Mouse (Mus musculus): Measurements from ENCODE around the gene Slc44a3. TPM values are rescaled to one million over a fixed set of nuclear protein-coding genes. Genes with fewer than 3 reads are reported as not detected.

The Slc44a3 gene
- polyA plus RNA-seq, 1 experiment, result 0.20 TPM

GRCm38 (mm10) chr3:121577032-121577591, 44.9 kb upstream of the Slc44a3 start:
- no peaks in the 10 kb centered on the region for H3K79me3 ChIP-seq (ENCODE audit: low read depth)

GRCm38 (mm10) chr3:121576367-121576766, 44.2 kb upstream of the Slc44a3 start:
- H3K36me3 ChIP-seq (ENCODE audit: control insufficient read depth, insufficient read depth), result no peaks in the 10 kb centered on the region
- H3K27me3 ChIP-seq (ENCODE audit: control insufficient read depth, insufficient read depth, insufficient read length), result no peaks in the 10 kb centered on the region
- no peak overlapping the region for H3K4me3 ChIP-seq (ENCODE audit: insufficient read depth, poor library complexity, severe bottlenecking)
- H3ac ChIP-seq (ENCODE audit: control insufficient read depth, insufficient read length, low read depth), result no peak overlapping the region
- no peaks in the 10 kb centered on the region for H3K79me3 ChIP-seq (ENCODE audit: low read depth)
- H3K79me2 ChIP-seq (ENCODE audit: control insufficient read depth, insufficient read depth), result no peaks in the 10 kb centered on the region
- no peak for TF ChIP-seq CTCF (IDR thresholded peaks at IDR 0.05; ENCODE audit: control insufficient read depth, insufficient read depth, insufficient read length)
- no peak for TF ChIP-seq FOSL1 (IDR thresholded peaks at IDR 0.05; ENCODE audit: insufficient read depth, low read length, poor library complexity, severe bottlenecking)
- no peak for TF ChIP-seq USF1 (IDR thresholded peaks at IDR 0.05; ENCODE audit: low read depth)
- no peak for TF ChIP-seq CEBPB (IDR thresholded peaks at IDR 0.05; ENCODE audit: low read depth)
- no peak for TF ChIP-seq MYOG (IDR thresholded peaks at IDR 0.05; ENCODE audit: control insufficient read depth, extremely low read depth, insufficient read length)
- no peak for TF ChIP-seq MYOD1 (IDR thresholded peaks at IDR 0.05; ENCODE audit: control insufficient read depth, insufficient read length, low read depth)
- TF ChIP-seq MAX (IDR thresholded peaks at IDR 0.05), result no peak

More at GRCm38 (mm10) chr3:121577032-121577591, 44.9 kb upstream of the Slc44a3 start:
- Histone ChIP-seq H3ac (ENCODE audit: control insufficient read depth, insufficient read length, low read depth) (peak overlapping the region; percentile 49), H3K79me2 (ENCODE audit: control insufficient read depth, insufficient read depth) (no peaks in the 10 kb centered on the region), H3K36me3 (ENCODE audit: control insufficient read depth, insufficient read depth) (no peaks in the 10 kb centered on the region), H3K4me3 (ENCODE audit: insufficient read depth, poor library complexity, severe bottlenecking) (no peak overlapping the region), H3K27me3 (ENCODE audit: control insufficient read depth, insufficient read depth, insufficient read length) (no peaks in the 10 kb centered on the region)
- TF ChIP-seq USF1 (IDR thresholded peaks at IDR 0.05; ENCODE audit: low read depth), result peak; percentile 99
- no peak for TF ChIP-seq MYOG (IDR thresholded peaks at IDR 0.05; ENCODE audit: control insufficient read depth, extremely low read depth, insufficient read length)
- peak; percentile 92 for TF ChIP-seq MAX (IDR thresholded peaks at IDR 0.05)
- TF ChIP-seq CTCF (IDR thresholded peaks at IDR 0.05; ENCODE audit: control insufficient read depth, insufficient read depth, insufficient read length), result no peak
- peak; percentile 68 for TF ChIP-seq MYOD1 (IDR thresholded peaks at IDR 0.05; ENCODE audit: control insufficient read depth, insufficient read length, low read depth)
- TF ChIP-seq CEBPB (IDR thresholded peaks at IDR 0.05; ENCODE audit: low read depth), result no peak
- no peak for TF ChIP-seq FOSL1 (IDR thresholded peaks at IDR 0.05; ENCODE audit: insufficient read depth, low read length, poor library complexity, severe bottlenecking)

GRCm38 (mm10) chr3:121574386-121574785, 42.2 kb upstream of the Slc44a3 start:
- Histone ChIP-seq H3K79me3 (ENCODE audit: low read depth) (no peaks in the 10 kb centered on the region), H3K79me2 (ENCODE audit: control insufficient read depth, insufficient read depth) (no peaks in the 10 kb centered on the region), H3ac (ENCODE audit: control insufficient read depth, insufficient read length, low read depth) (peak overlapping the region; percentile 35), H3K4me3 (ENCODE audit: insufficient read depth, poor library complexity, severe bottlenecking) (no peak overlapping the region), H3K27me3 (ENCODE audit: control insufficient read depth, insufficient read depth, insufficient read length) (no peaks in the 10 kb centered on the region), H3K36me3 (ENCODE audit: control insufficient read depth, insufficient read depth) (no peaks in the 10 kb centered on the region)
- TF ChIP-seq USF1 (IDR thresholded peaks at IDR 0.05; ENCODE audit: low read depth), result no peak
- no peak for TF ChIP-seq CEBPB (IDR thresholded peaks at IDR 0.05; ENCODE audit: low read depth)
- TF ChIP-seq MAX (IDR thresholded peaks at IDR 0.05), result no peak
- no peak for TF ChIP-seq FOSL1 (IDR thresholded peaks at IDR 0.05; ENCODE audit: insufficient read depth, low read length, poor library complexity, severe bottlenecking)
- no peak for TF ChIP-seq CTCF (IDR thresholded peaks at IDR 0.05; ENCODE audit: control insufficient read depth, insufficient read depth, insufficient read length)
- no peak for TF ChIP-seq MYOD1 (IDR thresholded peaks at IDR 0.05; ENCODE audit: control insufficient read depth, insufficient read length, low read depth)
- no peak for TF ChIP-seq MYOG (IDR thresholded peaks at IDR 0.05; ENCODE audit: control insufficient read depth, extremely low read depth, insufficient read length)

GRCm38 (mm10) chr3:121573858-121574257, 41.7 kb upstream of the Slc44a3 start:
- no peaks in the 10 kb centered on the region for H3K79me3 ChIP-seq (ENCODE audit: low read depth)
- TF ChIP-seq MAX (IDR thresholded peaks at IDR 0.05) (peak; percentile 68), FOSL1 (IDR thresholded peaks at IDR 0.05; ENCODE audit: insufficient read depth, low read length, poor library complexity, severe bottlenecking) (peak; percentile 60), MYOD1 (IDR thresholded peaks at IDR 0.05; ENCODE audit: control insufficient read depth, insufficient read length, low read depth) (peak; percentile 62), CTCF (IDR thresholded peaks at IDR 0.05; ENCODE audit: control insufficient read depth, insufficient read depth, insufficient read length) (no peak)
- no peaks in the 10 kb centered on the region for H3K36me3 ChIP-seq (ENCODE audit: control insufficient read depth, insufficient read depth)
- H3ac ChIP-seq (ENCODE audit: control insufficient read depth, insufficient read length, low read depth), result no peak overlapping the region
- no peaks in the 10 kb centered on the region for H3K27me3 ChIP-seq (ENCODE audit: control insufficient read depth, insufficient read depth, insufficient read length)
- H3K79me2 ChIP-seq (ENCODE audit: control insufficient read depth, insufficient read depth), result no peaks in the 10 kb centered on the region
- no peak overlapping the region for H3K4me3 ChIP-seq (ENCODE audit: insufficient read depth, poor library complexity, severe bottlenecking)

- H3K79me3 ChIP-seq (ENCODE audit: low read depth), result no peaks in the 10 kb centered on the region
These were observed 39.3 kb upstream of the Slc44a3 start for GRCm38 (mm10) chr3:121571491-121571890.

More at GRCm38 (mm10) chr3:121571491-121571890, 39.3 kb upstream of the Slc44a3 start:
- TF ChIP-seq FOSL1 (IDR thresholded peaks at IDR 0.05; ENCODE audit: insufficient read depth, low read length, poor library complexity, severe bottlenecking) (no peak), MYOG (IDR thresholded peaks at IDR 0.05; ENCODE audit: control insufficient read depth, extremely low read depth, insufficient read length) (no peak), CEBPB (IDR thresholded peaks at IDR 0.05; ENCODE audit: low read depth) (no peak), CTCF (IDR thresholded peaks at IDR 0.05; ENCODE audit: control insufficient read depth, insufficient read depth, insufficient read length) (no peak), MAX (IDR thresholded peaks at IDR 0.05) (no peak), MYOD1 (IDR thresholded peaks at IDR 0.05; ENCODE audit: control insufficient read depth, insufficient read length, low read depth) (no peak), USF1 (IDR thresholded peaks at IDR 0.05; ENCODE audit: low read depth) (no peak)
- Histone ChIP-seq H3K4me3 (ENCODE audit: insufficient read depth, poor library complexity, severe bottlenecking) (no peak overlapping the region), H3K27me3 (ENCODE audit: control insufficient read depth, insufficient read depth, insufficient read length) (no peaks in the 10 kb centered on the region), H3K36me3 (ENCODE audit: control insufficient read depth, insufficient read depth) (no peaks in the 10 kb centered on the region), H3ac (ENCODE audit: control insufficient read depth, insufficient read length, low read depth) (no peak overlapping the region), H3K79me2 (ENCODE audit: control insufficient read depth, insufficient read depth) (no peaks in the 10 kb centered on the region)
